Mouse (Mus musculus) CH12.LX (cell line): ENCODE measurements around the gene Ctla4.

Experiments
- CHD2 ChIP-seq: IDR thresholded peaks from 2 replicates; pipeline ENCODE4 v1.6.1; 2011; ENCODE audit warnings: low read length, improper control_type of control experiment
- CTCF ChIP-seq, 2 experiments: IDR thresholded peaks in 1 of 2; conservative IDR thresholded peaks in 1 of 2; 2 replicates each; pipeline ENCODE4 v1.5.1; 2011 to 2012; ENCODE audit warnings: low read depth in 2 of 2, low read length in 2 of 2, improper control_type of control experiment in 1 of 2, inconsistent platforms in 1 of 2, mild to moderate bottlenecking in 1 of 2, moderate library complexity in 1 of 2
- ELF1 ChIP-seq: IDR thresholded peaks from 2 replicates; pipeline ENCODE4 v1.6.1; 2014; ENCODE audit warnings: low read depth, mild to moderate bottlenecking, inconsistent platforms, low read length, improper control_type of control experiment
- GABPA ChIP-seq: IDR thresholded peaks from 2 replicates; pipeline ENCODE4 v1.6.1; 2012; ENCODE audit warnings: low read depth, low read length, improper control_type of control experiment, inconsistent platforms; ENCODE audit not compliant: insufficient replicate concordance
- JUND ChIP-seq: conservative IDR thresholded peaks from 2 replicates; pipeline ENCODE4 v1.6.1; 2011; ENCODE audit warnings: low read depth, low read length, improper control_type of control experiment
- KAT2A ChIP-seq: IDR thresholded peaks from 2 replicates; pipeline ENCODE4 v1.6.1; 2012; ENCODE audit warnings: low read length, improper control_type of control experiment, inconsistent platforms; ENCODE audit not compliant: insufficient replicate concordance
- MAX ChIP-seq: IDR thresholded peaks from 2 replicates; pipeline ENCODE4 v1.6.1; 2011; ENCODE audit warnings: low read length, improper control_type of control experiment
- POLR2A ChIP-seq: IDR thresholded peaks from 2 replicates; pipeline ENCODE4 v1.6.1; 2011; ENCODE audit warnings: low read depth, mild to moderate bottlenecking, improper control_type of control experiment, low read length
- RAD21 ChIP-seq: IDR thresholded peaks from 2 replicates; pipeline ENCODE4 v1.6.1; 2011; ENCODE audit warnings: low read depth, mild to moderate bottlenecking, low read length, improper control_type of control experiment, moderate library complexity
- TCF12 ChIP-seq: IDR thresholded peaks from 2 replicates; pipeline ENCODE4 v1.6.1; 2014; ENCODE audit warnings: low read depth, mild to moderate bottlenecking, inconsistent platforms, low read length, improper control_type of control experiment
- USF2 ChIP-seq: conservative IDR thresholded peaks from 2 replicates; pipeline ENCODE4 v1.6.1; 2011; ENCODE audit warnings: low read depth, low read length, improper control_type of control experiment

GRCm38 (mm10) chr1:60940023-60940422 lies 53.2 kb downstream of the Ctla4 start:
- TF ChIP-seq POLR2A (no peak), GABPA (no peak), ELF1 (no peak), RAD21 (peak; percentile 52), USF2 (no peak; the same call in 1 of the 2 replicates), KAT2A (no peak), CHD2 (no peak), CTCF (conservative IDR thresholded peaks at IDR 0.05 in 1 of 2, IDR thresholded peaks at IDR 0.05 in 1 of 2; ENCODE audit: low read depth in 2 of 2, low read length in 2 of 2) (peak in 1 of 2 experiments; percentile 52; a peak in 2 of 4 replicates), TCF12 (no peak), MAX (no peak), JUND (peak; percentile 52; the same call in 1 of the 2 replicates)
